Mouse (Mus musculus): ENCODE results near the gene Tapbp. TPM values are rescaled to one million over a fixed set of nuclear protein-coding genes. Genes with fewer than 3 reads are reported as not detected.

Tapbp gene
- polyA plus RNA-seq, 1 experiment: 50.6 TPM

DNA sequence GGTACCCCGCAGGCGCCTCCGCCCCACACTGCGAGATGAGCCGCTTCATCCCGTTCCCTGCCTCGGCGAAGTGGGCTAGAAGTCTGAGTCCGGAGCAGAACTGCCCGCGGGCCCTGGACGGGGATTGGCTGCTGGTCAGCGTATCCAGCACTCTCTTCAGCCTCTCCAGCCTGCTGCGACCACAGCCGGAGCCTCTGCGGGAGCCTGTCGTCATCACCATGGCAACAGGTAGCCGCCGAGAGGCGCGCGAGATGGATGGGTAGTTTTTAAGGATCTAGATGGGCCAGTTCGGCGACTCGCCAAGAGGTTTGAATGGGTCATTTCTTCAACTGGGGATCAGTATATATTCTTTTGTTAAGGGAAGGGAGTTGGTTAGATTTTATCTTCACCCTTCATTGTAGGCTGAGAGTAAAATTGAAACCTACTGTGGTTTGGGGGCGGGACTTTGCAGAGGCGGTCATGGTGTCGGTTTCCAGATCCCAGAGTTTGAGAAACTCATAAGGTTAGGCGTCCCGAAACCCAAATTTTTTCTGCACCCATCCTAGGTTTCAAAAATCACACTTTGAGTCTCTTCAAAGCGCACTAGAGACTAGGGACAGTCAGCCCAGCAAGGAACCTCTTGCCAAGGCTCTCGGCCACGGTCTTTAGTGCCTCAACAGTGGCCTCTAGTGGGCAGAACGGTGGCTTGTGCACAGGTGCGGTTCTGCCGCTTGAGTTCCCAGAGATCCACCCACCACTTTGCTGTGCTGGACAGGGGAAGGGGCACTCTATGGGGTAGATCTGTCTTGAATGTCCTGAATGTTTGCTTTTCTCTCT lies 4.8 kb downstream of the Tapbp start:
- TF ChIP-seq MAX (IDR thresholded peaks at IDR 0.05; ENCODE audit: low read depth): no peak
- no peak for TF ChIP-seq USF1 (IDR thresholded peaks at IDR 0.05; ENCODE audit: low read depth)
- no peak for TF ChIP-seq E2F4 (IDR thresholded peaks at IDR 0.05; ENCODE audit: insufficient read depth)
- TF ChIP-seq POLR2A (IDR thresholded peaks at IDR 0.05; ENCODE audit: insufficient read length, low read depth): peak; percentile 46
- TF ChIP-seq TCF3 (IDR thresholded peaks at IDR 0.05; ENCODE audit: insufficient read length, low read depth): no peak
- no peak for TF ChIP-seq REST (IDR thresholded peaks at IDR 0.05; ENCODE audit: insufficient read depth, insufficient read length)
- no peak for TF ChIP-seq SRF (IDR thresholded peaks at IDR 0.05; ENCODE audit: control insufficient read depth, insufficient read length, low read depth)
- no peak for TF ChIP-seq TCF12 (IDR thresholded peaks at IDR 0.05; ENCODE audit: insufficient read depth, poor library complexity, severe bottlenecking)
- peak; percentile 10 for TF ChIP-seq POLR2AphosphoS2 (IDR thresholded peaks at IDR 0.05; ENCODE audit: insufficient read length, low read depth)
- no peak for TF ChIP-seq CEBPB (IDR thresholded peaks at IDR 0.05; ENCODE audit: insufficient read depth, poor library complexity, severe bottlenecking)
- peak in 2 of 3 experiments; percentile 68 to 74 for TF ChIP-seq MYOD1 (IDR thresholded peaks at IDR 0.05; ENCODE audit: control insufficient read depth in 1 of 3, insufficient read length in 2 of 3, low read depth in 2 of 3)
- peak in 2 of 3 experiments; percentile 18 to 76 for TF ChIP-seq MYOG (IDR thresholded peaks at IDR 0.05; ENCODE audit: control insufficient read depth in 1 of 3, insufficient read depth in 1 of 3, insufficient read length in 2 of 3, low read depth in 2 of 3)
- Histone ChIP-seq H3ac (ENCODE audit: control insufficient read depth, insufficient read length) (no peak overlapping the region), H3K36me3 (ENCODE audit: control insufficient read depth, insufficient read depth) (peaks cover 4% of the 10 kb centered on the region), H3K4me3 (peak overlapping the region; percentile 66), H3K27me3 (ENCODE audit: control insufficient read depth, insufficient read depth, insufficient read length) (no peaks in the 10 kb centered on the region), H3K4me2 (ENCODE audit: low read depth) (peak overlapping the region; percentile 90), H3K79me2 (ENCODE audit: control insufficient read depth, insufficient read depth) (peaks cover 4% of the 10 kb centered on the region)

DNA sequence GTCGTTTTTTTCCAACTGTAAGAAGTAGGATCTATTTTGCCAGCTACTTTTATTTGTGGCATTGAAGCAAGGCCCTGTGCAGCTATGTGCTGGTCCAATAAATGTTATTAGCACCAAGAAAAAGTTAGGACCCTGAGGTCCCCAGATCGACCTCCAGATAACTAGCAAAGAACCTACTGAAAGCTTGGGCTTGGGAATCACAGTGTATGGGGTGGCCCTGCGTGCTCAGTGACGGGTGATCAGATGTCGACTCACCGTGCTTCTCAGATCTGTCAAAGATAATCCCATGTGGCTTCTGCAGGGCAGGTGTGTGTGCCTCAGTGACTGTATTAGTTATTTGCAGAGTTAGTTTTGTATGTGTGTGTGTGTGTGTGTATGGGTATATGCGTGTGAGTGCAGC lies 5.7 kb downstream of the Tapbp start:
- Histone ChIP-seq H3K79me2 (ENCODE audit: control insufficient read depth, insufficient read depth) (peaks cover 4% of the 10 kb centered on the region), H3K4me2 (ENCODE audit: low read depth) (peak overlapping the region; percentile 90), H3K27me3 (ENCODE audit: control insufficient read depth, insufficient read depth, insufficient read length) (no peaks in the 10 kb centered on the region), H3K4me3 (peak overlapping the region; percentile 66), H3ac (ENCODE audit: control insufficient read depth, insufficient read length) (no peak overlapping the region), H3K36me3 (ENCODE audit: control insufficient read depth, insufficient read depth) (peaks cover 4% of the 10 kb centered on the region)
- TF ChIP-seq E2F4 (IDR thresholded peaks at IDR 0.05; ENCODE audit: insufficient read depth) (no peak), SRF (IDR thresholded peaks at IDR 0.05; ENCODE audit: control insufficient read depth, insufficient read length, low read depth) (no peak), TCF12 (IDR thresholded peaks at IDR 0.05; ENCODE audit: insufficient read depth, poor library complexity, severe bottlenecking) (no peak), MYOG (IDR thresholded peaks at IDR 0.05; ENCODE audit: control insufficient read depth in 1 of 3, insufficient read depth in 1 of 3, insufficient read length in 2 of 3, low read depth in 2 of 3) (no peak), TCF3 (IDR thresholded peaks at IDR 0.05; ENCODE audit: insufficient read length, low read depth) (no peak), MAX (IDR thresholded peaks at IDR 0.05; ENCODE audit: low read depth) (no peak), POLR2A (IDR thresholded peaks at IDR 0.05; ENCODE audit: insufficient read length, low read depth) (no peak), REST (IDR thresholded peaks at IDR 0.05; ENCODE audit: insufficient read depth, insufficient read length) (no peak), MYOD1 (IDR thresholded peaks at IDR 0.05; ENCODE audit: control insufficient read depth in 1 of 3, insufficient read length in 2 of 3, low read depth in 2 of 3) (no peak), USF1 (IDR thresholded peaks at IDR 0.05; ENCODE audit: low read depth) (no peak), POLR2AphosphoS2 (IDR thresholded peaks at IDR 0.05; ENCODE audit: insufficient read length, low read depth) (no peak), CEBPB (IDR thresholded peaks at IDR 0.05; ENCODE audit: insufficient read depth, poor library complexity, severe bottlenecking) (no peak)

DNA sequence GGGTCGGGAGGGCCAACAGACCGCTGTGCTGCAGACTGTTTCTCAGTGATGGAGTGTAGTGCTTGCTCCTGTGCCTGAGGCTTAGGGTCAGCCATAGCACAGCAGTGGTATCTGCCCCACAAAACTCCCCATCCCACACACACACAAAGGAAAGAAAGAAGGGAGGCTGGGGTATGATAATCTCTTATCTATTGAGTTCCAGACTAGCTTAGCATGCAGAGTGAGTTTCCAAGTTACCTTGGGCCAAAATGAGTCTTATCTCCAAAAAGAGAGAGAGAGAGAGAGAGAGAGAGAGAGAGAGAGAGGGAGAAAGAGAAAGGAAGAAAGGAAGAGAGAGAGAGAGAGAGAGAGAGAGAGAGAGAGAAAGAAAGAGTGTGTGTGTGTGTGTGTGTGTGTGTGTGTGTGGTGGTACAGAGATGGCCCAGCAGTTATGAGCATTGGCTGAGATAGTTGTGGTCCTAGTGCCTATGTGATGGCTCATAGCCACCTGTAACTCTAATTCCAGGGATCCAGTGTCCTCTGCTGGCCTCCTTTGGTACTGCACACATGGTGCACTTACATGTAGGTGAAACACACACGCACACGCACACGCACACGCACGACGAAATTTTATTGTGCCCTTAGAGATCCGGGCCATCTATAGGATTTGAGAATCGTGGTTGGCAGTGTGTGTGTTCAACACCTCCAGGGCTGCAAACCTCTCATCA lies 9.0 kb downstream of the Tapbp start:
- H3K4me3 ChIP-seq: no peak overlapping the region
- peaks cover 4% of the 10 kb centered on the region for H3K36me3 ChIP-seq (ENCODE audit: control insufficient read depth, insufficient read depth)
- peaks cover 16% of the 10 kb centered on the region for H3K79me2 ChIP-seq (ENCODE audit: control insufficient read depth, insufficient read depth)
- no peak for TF ChIP-seq SRF (IDR thresholded peaks at IDR 0.05; ENCODE audit: control insufficient read depth, insufficient read length, low read depth)
- TF ChIP-seq MYOD1 (IDR thresholded peaks at IDR 0.05; ENCODE audit: control insufficient read depth in 1 of 3, insufficient read length in 2 of 3, low read depth in 2 of 3): no peak
- TF ChIP-seq POLR2A (IDR thresholded peaks at IDR 0.05; ENCODE audit: insufficient read length, low read depth): no peak
- TF ChIP-seq USF1 (IDR thresholded peaks at IDR 0.05; ENCODE audit: low read depth): no peak
- no peak for TF ChIP-seq MYOG (IDR thresholded peaks at IDR 0.05; ENCODE audit: control insufficient read depth in 1 of 3, insufficient read depth in 1 of 3, insufficient read length in 2 of 3, low read depth in 2 of 3)
- no peak for TF ChIP-seq MAX (IDR thresholded peaks at IDR 0.05; ENCODE audit: low read depth)
- TF ChIP-seq REST (IDR thresholded peaks at IDR 0.05; ENCODE audit: insufficient read depth, insufficient read length): no peak
- no peak for TF ChIP-seq E2F4 (IDR thresholded peaks at IDR 0.05; ENCODE audit: insufficient read depth)
- TF ChIP-seq POLR2AphosphoS2 (IDR thresholded peaks at IDR 0.05; ENCODE audit: insufficient read length, low read depth): no peak
- no peak for TF ChIP-seq TCF12 (IDR thresholded peaks at IDR 0.05; ENCODE audit: insufficient read depth, poor library complexity, severe bottlenecking)
- TF ChIP-seq TCF3 (IDR thresholded peaks at IDR 0.05; ENCODE audit: insufficient read length, low read depth): no peak
- TF ChIP-seq CEBPB (IDR thresholded peaks at IDR 0.05; ENCODE audit: insufficient read depth, poor library complexity, severe bottlenecking): no peak
- H3K4me2 ChIP-seq (ENCODE audit: low read depth): no peak overlapping the region
- no peaks in the 10 kb centered on the region for H3K27me3 ChIP-seq (ENCODE audit: control insufficient read depth, insufficient read depth, insufficient read length)
- H3ac ChIP-seq (ENCODE audit: control insufficient read depth, insufficient read length): no peak overlapping the region

DNA sequence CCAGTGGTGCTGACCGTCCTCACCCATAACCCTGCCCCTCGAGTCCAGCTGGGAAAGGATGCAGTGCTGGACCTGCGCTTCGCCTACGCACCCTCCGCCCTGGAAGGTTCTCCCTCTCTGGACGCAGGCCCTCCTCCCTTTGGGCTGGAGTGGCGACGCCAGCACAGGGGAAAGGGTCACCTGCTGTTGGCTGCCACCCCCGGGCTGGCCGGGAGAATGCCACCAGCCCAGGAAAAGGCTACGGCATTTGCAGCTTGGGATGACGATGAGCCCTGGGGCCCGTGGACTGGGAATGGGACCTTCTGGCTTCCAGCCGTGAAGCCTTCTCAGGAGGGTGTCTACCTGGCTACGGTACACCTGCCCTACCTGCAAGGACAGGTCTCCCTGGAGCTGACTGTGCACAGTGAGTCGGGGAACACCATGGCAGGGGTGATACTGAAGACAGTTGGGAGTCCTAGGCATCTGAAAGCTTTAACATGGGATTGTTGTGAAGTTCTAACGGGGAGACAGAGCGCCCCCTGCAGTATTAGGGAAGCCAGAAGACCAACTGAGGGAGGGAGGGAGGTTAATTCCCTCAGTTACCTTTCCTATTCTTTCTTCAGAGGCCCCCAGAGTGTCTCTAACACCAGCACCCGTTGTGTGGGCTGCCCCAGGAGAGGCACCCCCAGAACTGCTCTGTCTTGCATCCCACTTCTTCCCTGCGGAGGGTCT lies 9.9 kb downstream of the Tapbp start:
- TF ChIP-seq USF1 (IDR thresholded peaks at IDR 0.05; ENCODE audit: low read depth) (no peak), CEBPB (IDR thresholded peaks at IDR 0.05; ENCODE audit: insufficient read depth, poor library complexity, severe bottlenecking) (no peak), POLR2AphosphoS2 (IDR thresholded peaks at IDR 0.05; ENCODE audit: insufficient read length, low read depth) (peak; percentile 3)
- Histone ChIP-seq H3K36me3 (ENCODE audit: control insufficient read depth, insufficient read depth) (peaks cover 4% of the 10 kb centered on the region), H3K4me2 (ENCODE audit: low read depth) (no peak overlapping the region), H3ac (ENCODE audit: control insufficient read depth, insufficient read length) (no peak overlapping the region), H3K4me3 (no peak overlapping the region), H3K27me3 (ENCODE audit: control insufficient read depth, insufficient read depth, insufficient read length) (no peaks in the 10 kb centered on the region), H3K79me2 (ENCODE audit: control insufficient read depth, insufficient read depth) (peaks cover 16% of the 10 kb centered on the region)
